Mouse (Mus musculus) c-Kit-positive CD71-positive TER-119-positive erythroid progenitor cells, embryonic 14.5 days (primary cell): Measurements from ENCODE around the gene Gatc.
"Not testable (repeated sequence)": the region's sequence is repeated elsewhere in the genome, so short reads cannot be mapped to it uniquely, and the experiment has no call there.

Experiments
- DNase-seq: peaks from one replicate; pipeline ENCODE4 v3.0.0-alpha.2; 2013; ENCODE audit warnings: low spot score

The Gatc gene

GRCm38 (mm10) chr5:115340577-115341313 lies at the start of gene Gatc, which contains the start of gene Triap1:
Gene Gatc, minus strand, starts transcription at chr5:115341178.
Gene Triap1, plus strand, starts transcription at chr5:115341225.
- peak; percentile 85 for DNase-seq

DNA sequence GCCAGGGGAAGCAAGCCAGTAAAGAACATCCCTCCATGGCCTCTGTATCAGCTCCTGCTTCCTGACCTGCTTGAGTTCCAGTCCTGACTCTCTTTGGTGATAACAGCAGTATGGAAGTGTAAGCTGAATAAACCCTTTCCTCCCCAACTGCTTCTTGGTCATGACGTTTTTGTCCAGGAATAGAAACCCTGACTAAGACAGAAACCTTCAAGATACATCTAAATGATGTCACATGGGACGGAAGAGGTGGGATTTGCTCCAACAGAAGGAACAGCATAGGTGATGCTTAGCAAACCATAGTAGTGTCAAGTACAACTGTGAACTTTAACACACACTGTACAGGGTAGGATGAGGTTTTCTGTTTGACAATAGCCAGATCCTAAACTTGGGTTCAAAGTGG lies 37.9 kb upstream of the Gatc start:
- not testable (repeated sequence) for DNase-seq

- DNase-seq = no peak
Observed at GRCm38 (mm10) chr5:115375436-115375835, 34.5 kb upstream of the Gatc start.

GRCm38 (mm10) chr5:115374204-115374820 lies 33.3 kb upstream of the Gatc start:
- DNase-seq = no peak

- DNase-seq = no peak
Observed at GRCm38 (mm10) chr5:115373441-115374203, 32.6 kb upstream of the Gatc start.

- no peak for DNase-seq
Observed at GRCm38 (mm10) chr5:115371736-115372135, 30.8 kb upstream of the Gatc start.

GRCm38 (mm10) chr5:115364782-115365181 lies 23.8 kb upstream of the Gatc start:
- DNase-seq = no peak

DNA sequence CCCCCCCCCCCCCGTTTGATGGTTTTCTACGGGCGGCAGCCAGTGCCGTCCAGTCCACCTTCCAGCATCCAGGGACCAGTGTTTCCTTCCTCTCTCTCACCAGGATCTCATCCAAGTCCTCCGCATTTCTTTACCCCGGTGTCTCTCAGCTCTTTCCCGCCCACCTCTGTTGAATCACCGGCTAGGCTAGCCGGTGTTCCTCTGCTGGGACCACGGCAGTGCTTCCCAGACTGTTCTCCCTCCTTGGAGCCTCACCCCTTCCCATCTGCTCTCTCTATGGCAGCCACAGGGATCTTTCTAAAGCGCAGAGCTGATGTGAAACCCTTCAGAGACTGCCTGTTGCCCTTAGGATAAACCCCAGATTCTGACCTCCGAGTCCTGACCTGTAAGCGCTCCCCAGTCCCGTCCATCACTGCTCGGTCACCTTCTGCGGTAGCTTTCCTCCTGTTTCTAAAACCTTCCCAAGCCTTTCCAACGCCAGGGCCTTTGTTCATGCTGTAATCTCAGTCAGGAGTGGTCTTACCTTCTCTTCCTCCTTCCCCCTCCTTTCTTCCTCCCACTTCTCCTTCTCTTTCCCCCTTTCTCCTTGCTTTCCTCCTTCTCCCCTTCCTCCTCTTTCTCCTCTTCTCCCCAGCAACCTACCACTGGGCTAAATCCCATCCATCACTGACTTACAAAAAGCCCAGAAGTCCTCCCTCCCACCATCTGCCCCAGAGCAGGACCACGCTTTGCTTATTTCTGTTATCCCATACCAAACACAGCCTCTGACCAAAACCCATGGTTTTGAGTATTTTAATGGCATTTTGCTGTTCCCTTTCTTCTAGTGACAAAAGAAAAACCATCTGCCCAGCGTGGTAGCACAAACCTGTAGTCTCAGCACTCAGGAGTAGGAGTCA lies 22.1 kb upstream of the Gatc start:
- no peak for DNase-seq

- DNase-seq = no peak
Observed at GRCm38 (mm10) chr5:115362216-115362615, 21.2 kb upstream of the Gatc start.

DNA sequence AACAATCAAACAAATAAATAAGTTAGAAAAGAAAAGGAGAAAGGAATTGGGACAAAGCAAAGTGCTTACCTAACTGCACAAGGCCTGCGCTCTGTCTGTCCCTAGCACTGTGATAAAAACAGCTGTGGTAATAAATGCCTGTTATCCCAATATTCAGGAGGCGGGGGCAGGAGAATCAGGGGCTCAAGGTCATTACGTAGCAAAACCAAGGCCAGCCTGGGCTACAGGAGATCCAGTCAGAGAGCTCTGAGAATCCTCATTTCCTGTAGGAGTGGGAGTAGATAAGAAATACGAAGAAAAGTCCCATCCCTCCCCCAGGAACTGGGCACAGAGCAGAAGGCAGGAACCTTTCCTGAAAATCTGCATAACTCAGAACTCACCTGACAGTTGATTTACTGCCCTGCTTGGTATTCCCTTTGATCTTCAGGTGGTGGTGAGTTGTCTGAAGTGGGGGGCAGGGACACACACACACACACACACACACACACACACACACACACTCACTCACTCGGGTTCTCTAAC lies 18.9 kb upstream of the Gatc start:
- DNase-seq = no peak

DNA sequence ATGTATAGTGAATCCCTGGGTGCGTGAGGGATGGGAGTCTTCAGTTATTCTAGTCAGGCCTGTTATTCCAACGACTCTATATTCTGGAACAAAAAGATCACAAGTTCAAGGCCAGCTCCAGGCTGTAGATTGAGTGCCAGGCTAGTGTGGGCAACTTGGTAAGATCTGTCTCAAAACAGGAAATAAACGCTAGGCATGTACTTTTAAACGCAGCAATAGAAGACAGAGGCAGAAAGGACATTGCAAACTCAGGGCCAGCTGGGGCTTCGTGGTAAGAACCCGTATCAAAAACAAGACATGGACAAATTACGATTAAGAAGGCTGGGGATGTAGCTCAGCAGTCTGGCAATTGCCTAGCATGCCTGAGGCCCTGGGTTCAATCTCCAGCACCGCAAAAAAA lies 18.5 kb upstream of the Gatc start:
- no peak for DNase-seq

DNA sequence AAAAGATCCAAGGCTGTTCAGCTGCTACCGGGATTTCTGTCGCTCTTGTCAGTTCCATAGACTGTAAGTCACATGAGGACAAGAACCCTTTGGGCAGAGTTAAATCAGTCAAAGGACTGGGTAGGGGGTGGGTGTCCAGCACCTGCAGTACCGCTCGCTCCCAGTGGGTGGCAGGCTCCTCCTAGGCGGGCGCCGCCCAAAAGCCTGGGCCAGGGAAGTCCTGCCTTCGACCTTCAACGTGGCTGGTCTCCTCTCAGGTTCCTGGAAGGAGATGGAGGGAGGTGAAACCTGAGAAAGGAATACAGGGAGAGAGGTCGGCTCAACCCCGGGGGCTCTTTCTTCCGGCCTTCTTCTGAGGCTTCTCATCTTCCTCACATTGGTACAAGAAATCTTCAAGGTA lies 17.9 kb upstream of the Gatc start:
- peak; percentile 56 for DNase-seq

DNA sequence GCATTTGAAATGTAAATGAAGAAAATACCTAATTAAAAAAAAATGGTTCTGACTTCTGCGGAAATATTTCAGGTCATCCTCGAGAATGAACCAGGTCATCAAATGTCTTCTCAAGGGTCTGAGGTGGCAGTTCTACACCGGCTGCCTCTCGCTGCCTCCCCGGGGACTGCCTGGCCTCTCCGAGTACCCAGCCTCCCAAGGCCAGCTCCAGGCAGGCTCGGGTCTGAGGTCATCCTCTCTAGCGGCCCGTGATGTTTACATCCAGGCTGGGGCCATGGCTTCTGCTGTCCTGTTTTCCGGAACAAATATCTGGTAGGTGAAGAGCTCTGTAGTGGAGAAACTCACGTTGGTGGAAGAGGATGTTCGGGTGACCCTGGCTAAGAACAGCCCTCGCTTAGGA lies 14.1 kb upstream of the Gatc start:
- no peak for DNase-seq

DNA sequence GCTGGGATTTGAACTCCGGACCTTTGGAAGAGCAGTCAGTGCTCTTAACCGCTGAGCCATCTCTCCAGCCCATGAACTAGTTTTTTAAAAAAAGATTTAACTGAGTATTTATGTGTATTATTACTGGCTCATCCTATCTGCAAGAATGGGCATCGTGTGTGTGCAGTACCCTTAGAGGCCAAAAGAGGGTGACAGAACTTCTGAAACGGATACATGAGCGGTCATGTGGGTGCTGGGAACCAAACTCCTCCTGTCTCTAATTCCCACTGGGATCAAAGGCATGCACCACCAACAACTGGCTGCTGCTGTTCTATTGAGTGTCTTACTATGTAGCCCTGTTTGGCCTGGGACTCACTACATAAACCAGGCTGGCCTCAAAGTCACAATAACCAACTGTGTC lies 10.4 kb upstream of the Gatc start:
- DNase-seq = no peak

DNA sequence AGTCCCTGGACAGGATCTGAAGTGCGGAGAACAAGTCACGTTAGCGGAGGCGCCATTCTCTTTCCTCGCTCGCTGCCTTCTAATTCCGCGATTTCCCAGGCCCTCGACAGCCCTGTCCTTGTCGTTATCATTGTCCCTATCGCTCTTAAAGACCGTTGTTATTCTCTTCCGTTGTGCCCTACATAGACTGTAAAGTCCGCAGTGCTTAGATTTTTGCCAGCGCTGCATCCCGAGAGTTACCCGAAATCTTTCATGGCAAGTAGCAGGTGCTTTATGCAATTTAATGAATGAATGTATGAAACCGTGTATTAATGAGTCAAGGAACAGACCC lies 8.2 kb upstream of the Gatc start:
- no peak for DNase-seq

GRCm38 (mm10) chr5:115348546-115349224 lies 7.7 kb upstream of the Gatc start, which contains the start of gene Cox6a1:
Gene Cox6a1, minus strand, starts transcription at chr5:115348981.
- peak; percentile 99 for DNase-seq

- DNase-seq = peak; percentile 94
Observed at GRCm38 (mm10) chr5:115347564-115347963, 6.6 kb upstream of the Gatc start.

DNA sequence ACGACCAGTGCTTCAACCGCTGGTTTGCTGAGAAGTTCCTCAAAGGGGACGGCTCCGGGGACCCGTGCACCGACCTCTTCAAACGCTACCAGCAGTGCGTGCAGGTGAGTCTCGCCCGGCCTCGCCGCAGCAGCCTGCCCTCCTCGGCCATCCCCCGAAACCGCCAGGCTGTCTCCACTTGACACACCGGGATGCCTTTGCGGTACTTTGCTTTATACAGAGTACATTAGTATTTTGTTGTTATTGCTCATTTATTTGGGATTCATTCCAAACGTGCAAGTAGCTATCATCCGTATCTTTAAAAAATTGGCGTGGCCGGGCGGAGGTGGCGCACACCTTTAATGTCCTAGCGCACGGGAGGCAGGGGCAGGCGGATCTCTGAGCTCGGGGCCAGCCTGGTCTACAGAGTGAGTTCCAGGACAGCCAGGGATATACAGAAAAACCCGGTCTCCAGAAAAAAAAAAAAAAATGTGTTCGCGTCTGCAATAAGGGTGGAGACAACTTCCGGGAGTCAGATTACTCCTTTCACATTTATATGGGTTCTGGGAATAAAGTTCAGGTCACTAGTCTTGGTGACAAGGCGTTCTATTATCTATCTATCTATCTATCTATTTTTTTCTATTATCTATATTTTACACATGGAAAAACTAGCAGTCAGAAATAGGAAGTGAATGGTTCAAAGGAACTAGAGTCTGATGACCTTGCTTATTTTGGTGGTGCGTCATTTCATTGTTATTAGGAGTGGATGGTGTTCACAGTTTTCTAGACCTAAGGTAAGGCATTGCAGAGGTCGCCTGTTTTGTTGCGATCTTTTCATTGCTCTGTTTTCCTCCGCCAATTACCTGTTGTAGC lies 562 bp upstream of the Gatc start:
- no peak for DNase-seq

DNA sequence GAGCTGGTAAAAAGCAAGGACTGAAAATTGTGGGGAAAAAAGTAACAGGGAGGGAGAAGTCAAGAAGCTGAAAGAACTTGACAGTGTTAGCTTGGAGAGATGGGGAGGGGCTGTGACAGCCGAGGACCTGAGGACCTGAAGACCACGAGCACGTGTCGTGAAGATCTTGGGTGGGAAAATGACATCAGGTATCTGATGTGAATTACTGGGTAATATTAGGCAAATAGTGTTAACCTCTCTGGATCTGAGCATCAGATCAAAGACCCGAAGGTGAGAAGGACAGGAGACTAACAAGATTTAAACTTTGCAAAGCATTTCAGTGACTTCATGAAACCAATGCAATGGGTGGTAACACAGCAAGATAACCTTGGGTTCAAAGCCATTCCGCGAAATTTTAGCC lies 971 bp downstream of the Gatc start:
- DNase-seq = no peak

DNA sequence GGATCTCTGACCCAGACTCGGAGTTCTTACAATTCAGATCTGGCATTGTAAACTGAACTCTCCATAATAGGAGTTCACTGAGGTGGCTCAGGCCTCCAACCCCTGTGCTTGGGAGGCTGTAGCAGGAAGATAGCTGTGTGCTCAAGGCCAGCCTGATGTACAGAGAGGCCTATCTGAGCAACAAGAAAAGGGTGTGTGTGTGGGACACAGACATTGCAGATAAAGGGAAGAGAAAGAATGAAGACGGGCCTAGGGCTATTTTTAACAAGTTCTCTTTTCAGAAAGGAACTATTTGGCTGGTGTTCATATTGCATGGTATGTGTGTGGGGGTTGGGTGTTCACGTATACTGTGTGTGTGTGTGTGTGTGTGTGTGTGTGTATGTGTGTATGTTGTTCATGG lies 7.4 kb downstream of the Gatc start:
- peak; percentile 75 for DNase-seq
